Mouse (Mus musculus) lung, postnatal 0 days (tissue): ENCODE measurements around the gene Dcaf6.

Source experiments
- CTCF ChIP-seq: IDR thresholded peaks from 2 replicates; pipeline ENCODE4 v1.5.1; 2016; ENCODE audit warnings: antibody characterized with exemption, mild to moderate bottlenecking
- EP300 ChIP-seq: IDR thresholded peaks from 2 replicates; pipeline ENCODE4 v1.6.1; 2016; ENCODE audit warnings: antibody characterized with exemption, mild to moderate bottlenecking, control low read depth

DNA sequence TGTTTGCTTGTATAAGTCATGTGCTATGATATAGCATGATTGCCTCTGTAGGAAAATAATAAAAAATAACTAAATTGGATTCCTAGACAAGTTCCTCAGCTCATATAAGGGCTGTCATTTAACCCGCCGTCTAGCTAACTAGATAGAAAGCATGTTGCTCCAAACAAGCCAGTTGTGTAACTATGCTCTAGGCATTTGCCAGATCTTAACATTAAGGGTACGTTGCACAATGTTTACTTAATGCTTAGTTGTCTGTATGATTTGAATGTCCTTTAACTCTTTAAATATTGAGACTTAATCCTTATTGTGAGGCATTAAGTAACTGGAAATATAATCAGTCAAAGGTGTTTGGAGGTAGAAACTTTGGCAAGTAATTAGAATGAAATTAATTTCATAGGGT lies 4.3 kb upstream of the Dcaf6 start:
- 0 out of 2 replicates have a peak, but pooled peaks have one; percentile 36 for TF ChIP-seq EP300
- no peak for TF ChIP-seq CTCF
